Mouse (Mus musculus): Measurements from ENCODE around the gene Timp4. TPM values are rescaled to one million over a fixed set of nuclear protein-coding genes. Genes with fewer than 3 reads are reported as not detected.

Gene Timp4
- total and polyA plus RNA-seq, 3 experiments = 29.9 to 41.5 (median 37.7) TPM

DNA sequence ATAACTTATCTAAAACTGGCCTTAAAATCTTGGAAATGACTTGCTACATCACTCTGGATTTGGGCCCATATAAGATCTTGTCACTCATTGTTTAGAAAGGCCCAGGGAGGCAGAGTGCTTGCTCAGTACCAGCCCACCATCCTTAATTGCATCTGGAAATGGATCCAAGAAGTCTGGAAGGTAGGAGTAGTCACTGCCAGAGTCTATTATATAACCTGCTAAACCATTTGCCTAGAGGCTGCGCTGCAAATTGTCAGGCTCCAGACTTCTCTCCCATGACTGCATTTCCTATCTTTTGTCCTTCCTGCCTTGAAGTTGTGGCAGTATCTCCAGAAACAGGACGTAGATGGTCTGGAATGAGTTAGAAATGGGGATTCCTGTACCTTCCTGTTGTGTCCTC is 41.8 kb downstream of the Timp4 start:
- Histone ChIP-seq H3K4me1 (ENCODE audit: control insufficient read depth, insufficient read depth, low read length) (peaks cover 6% of the 10 kb centered on the region), H3K36me3 (ENCODE audit: control insufficient read depth, insufficient read depth, low read length) (no peaks in the 10 kb centered on the region), H3K27me3 (ENCODE audit: control insufficient read depth, insufficient read depth, low read length) (no peaks in the 10 kb centered on the region), H3K27ac (no peak overlapping the region), H3K79me2 (replicated peaks; ENCODE audit: control insufficient read depth, insufficient read depth, low read length) (no peaks in the 10 kb centered on the region), H3K9ac (ENCODE audit: low read depth, low read length) (no peak overlapping the region), H3K4me3 (no peak overlapping the region)
- intact Hi-C loops (cut with DNase I) = no loop called here
- WGBS = 22% methylated on average over 2 of the region's 2 CpGs
- TF ChIP-seq EP300 (IDR thresholded peaks at IDR 0.05; ENCODE audit: insufficient read depth, low read depth, low read length) (no peak), CTCF (IDR thresholded peaks at IDR 0.05) (no peak), POLR2A (IDR thresholded peaks at IDR 0.05; ENCODE audit: insufficient read depth, low read depth, low read length) (no peak)
- no peak for DNase-seq

DNA sequence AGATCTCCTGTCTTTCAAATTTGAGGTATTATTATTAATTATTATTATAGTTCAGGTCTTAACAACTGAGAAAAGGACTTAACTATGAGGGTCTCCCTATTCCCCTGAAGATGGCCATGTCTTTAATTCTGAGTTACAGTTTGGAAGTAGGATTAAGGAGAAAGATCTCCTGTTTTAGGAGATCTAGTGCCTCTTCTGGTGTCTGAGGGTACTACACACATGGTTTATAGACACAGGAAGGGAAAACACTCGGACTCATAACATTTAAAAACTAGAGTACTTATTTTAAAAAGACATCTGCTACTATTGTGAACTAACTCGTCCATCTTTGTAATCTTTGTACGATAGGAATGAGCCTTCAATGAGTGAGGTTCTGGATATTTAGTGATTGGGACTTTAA is 49.0 kb downstream of the Timp4 start:
- intact Hi-C loops (cut with DNase I) = no loop called here
- TF ChIP-seq CTCF (IDR thresholded peaks at IDR 0.05) = peak; percentile 38
- no peak for TF ChIP-seq EP300 (IDR thresholded peaks at IDR 0.05; ENCODE audit: insufficient read depth, low read depth, low read length)
- TF ChIP-seq POLR2A (IDR thresholded peaks at IDR 0.05; ENCODE audit: insufficient read depth, low read depth, low read length) = no peak
- no peaks in the 10 kb centered on the region for H3K4me1 ChIP-seq (ENCODE audit: control insufficient read depth, insufficient read depth, low read length)
- no peak overlapping the region for H3K27ac ChIP-seq
- no peaks in the 10 kb centered on the region for H3K27me3 ChIP-seq (ENCODE audit: control insufficient read depth, insufficient read depth, low read length)
- 71% methylated on average over 3 of the region's 3 CpGs for WGBS
- no peak overlapping the region for H3K9ac ChIP-seq (ENCODE audit: low read depth, low read length)
- H3K4me3 ChIP-seq = no peak overlapping the region
- H3K36me3 ChIP-seq (ENCODE audit: control insufficient read depth, insufficient read depth, low read length) = no peaks in the 10 kb centered on the region
- DNase-seq = no peak
- no peaks in the 10 kb centered on the region for H3K79me2 ChIP-seq (replicated peaks; ENCODE audit: control insufficient read depth, insufficient read depth, low read length)

DNA sequence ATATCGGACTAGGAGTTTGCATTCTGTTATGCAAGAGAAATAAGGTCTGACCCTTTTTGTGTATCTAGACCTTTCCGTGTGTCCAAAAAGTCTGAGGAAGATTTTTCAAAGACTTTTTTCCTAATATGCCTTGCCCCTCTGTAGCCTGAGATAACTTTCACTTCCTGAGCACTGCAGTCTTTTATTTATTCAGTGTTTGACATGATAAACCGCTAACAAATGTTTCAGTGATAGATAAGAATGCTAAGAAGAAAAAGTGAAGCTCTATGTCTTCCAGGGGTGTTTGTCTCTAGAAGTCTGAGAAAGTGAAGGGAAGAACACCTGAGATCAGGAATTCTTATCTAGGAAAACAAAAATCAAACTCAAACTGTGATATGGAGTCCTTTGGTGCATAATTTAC is 51.3 kb downstream of the Timp4 start:
- no peak overlapping the region for H3K9ac ChIP-seq (ENCODE audit: low read depth, low read length)
- DNase-seq = no peak
- intact Hi-C loops (cut with DNase I) = no loop called here
- no peaks in the 10 kb centered on the region for H3K4me1 ChIP-seq (ENCODE audit: control insufficient read depth, insufficient read depth, low read length)
- no peak for TF ChIP-seq CTCF (IDR thresholded peaks at IDR 0.05)
- no peak for TF ChIP-seq EP300 (IDR thresholded peaks at IDR 0.05; ENCODE audit: insufficient read depth, low read depth, low read length)
- TF ChIP-seq POLR2A (IDR thresholded peaks at IDR 0.05; ENCODE audit: insufficient read depth, low read depth, low read length) = no peak
- no peak overlapping the region for H3K27ac ChIP-seq
- no peaks in the 10 kb centered on the region for H3K27me3 ChIP-seq (ENCODE audit: control insufficient read depth, insufficient read depth, low read length)
- no peak overlapping the region for H3K4me3 ChIP-seq
- H3K36me3 ChIP-seq (ENCODE audit: control insufficient read depth, insufficient read depth, low read length) = no peaks in the 10 kb centered on the region
- no peaks in the 10 kb centered on the region for H3K79me2 ChIP-seq (replicated peaks; ENCODE audit: control insufficient read depth, insufficient read depth, low read length)
- WGBS = 40% methylated on average over 3 of the region's 3 CpGs

Other genes starting within 250 kb of the Timp4 start
- 10 to 100 TPM; 11.3 to 12.8 TPM for gene Tamm41, start 214.3 kb downstream of the Timp4 start, total RNA-seq (2021)
- 12.9 and 13.9 TPM in 2 replicates for gene Tamm41, start 214.3 kb downstream of the Timp4 start, polyA plus RNA-seq (2012; rRNA removed)
- gene Syn2, start 117.3 kb downstream of the Timp4 start, total RNA-seq (2021) = 1 to 10 TPM; 4.4 to 4.5 TPM
- gene Syn2, start 117.3 kb downstream of the Timp4 start, polyA plus RNA-seq (2012; rRNA removed) = 5.4 and 5.6 TPM in 2 replicates
- gene Gm17482, start 24.9 kb downstream of the Timp4 start, total RNA-seq (2021) = not detected
- gene Gm17482, start 24.9 kb downstream of the Timp4 start, polyA plus RNA-seq (2012; rRNA removed) = not detected in 2 replicates
- gene Pparg, start 108.7 kb upstream of the Timp4 start, total RNA-seq (2021) = 10 to 100 TPM; 11.6 to 11.7 TPM
- gene Pparg, start 108.7 kb upstream of the Timp4 start, polyA plus RNA-seq (2012; rRNA removed) = 12.4 and 15.7 TPM in 2 replicates

Data from heart, adult 2 months (tissue).